ENCODE assay signal across 9 mouse cellular contexts in the genomic region with DNA sequence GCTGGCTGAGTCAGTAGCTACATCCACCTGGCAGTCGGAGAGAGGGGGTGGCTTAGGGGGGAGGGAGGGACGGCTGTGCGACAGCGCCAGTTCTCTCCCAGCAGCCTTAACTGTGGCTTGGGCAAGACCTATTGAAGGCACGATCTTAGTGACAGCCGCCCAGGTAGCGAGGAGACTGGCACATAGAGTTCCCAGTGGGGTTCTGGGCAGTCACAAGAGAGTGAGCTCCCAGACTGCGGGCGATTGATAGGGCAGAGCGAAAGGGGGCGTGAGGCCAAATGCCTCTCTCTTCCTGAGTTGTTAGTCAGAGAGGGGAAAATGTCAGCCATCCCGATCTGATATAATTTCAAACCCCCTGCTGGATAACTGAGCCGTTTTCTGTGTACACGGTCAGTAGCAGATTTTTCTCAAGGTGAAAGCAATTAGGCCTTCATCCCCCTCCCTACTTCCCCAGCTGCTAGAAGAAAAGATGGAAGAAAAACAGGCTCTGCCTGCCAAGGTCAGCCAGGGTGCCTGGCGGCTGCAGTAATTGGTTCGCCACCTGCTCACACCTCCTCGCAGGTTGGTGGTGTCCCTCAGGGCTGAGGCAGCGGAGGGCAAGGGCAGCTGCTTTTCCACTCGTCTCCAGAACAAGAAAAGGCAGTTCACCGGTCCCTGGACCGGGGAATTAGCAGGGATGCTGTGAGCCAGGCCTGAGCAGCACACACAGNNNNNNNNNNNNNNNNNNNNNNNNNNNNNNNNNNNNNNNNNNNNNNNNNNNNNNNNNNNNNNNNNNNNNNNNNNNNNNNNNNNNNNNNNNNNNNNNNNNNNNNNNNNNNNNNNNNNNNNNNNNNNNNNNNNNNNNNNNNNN. TPM values are rescaled to one million over a fixed set of nuclear protein-coding genes. Genes with fewer than 3 reads are reported as not detected.
DNase-seq lines count a peak whose midpoint lies in the region; ATAC-seq lines count a peak whose summit lies in the region.
"Had no signal": no experiment of that assay in that cellular context is flagged by ENCODE, and none has a peak within 500 bp of the region (broad histone marks: within the 10 kb centered on the region; RNA-seq: fewer than 3 reads in every experiment).

No protein-coding gene starts in this region.

- peak overlapping the region; percentile 47; the same call in 1 of the 2 replicates for H3K9ac ChIP-seq in heart, embryonic 11.5 days (ENCODE audit: low read depth, low read length)
- peak overlapping the region; percentile 31; the same call in 1 of the 2 replicates for H3K9ac ChIP-seq in kidney, embryonic 14.5 days (ENCODE audit: low read depth, low read length)
- no peak overlapping the region for H3K9ac ChIP-seq in midbrain, embryonic 12.5 days (replicated peaks)

- H3K27me3 ChIP-seq in heart, embryonic 11.5 days (ENCODE audit: control insufficient read depth, insufficient read depth, low read length) = no peaks in the 10 kb centered on the region
- 0 out of 2 replicates have a peak, but pooled peaks cover 4% of the 10 kb centered on the region for H3K27me3 ChIP-seq in kidney, embryonic 14.5 days (ENCODE audit: control insufficient read depth, insufficient read depth, low read length)
- H3K27me3 ChIP-seq in midbrain, embryonic 12.5 days = peaks cover 26% of the 10 kb centered on the region

- H3K4me3 ChIP-seq in heart, embryonic 11.5 days (ENCODE audit: low read depth, low read length) = peak overlapping the region; percentile 19
- H3K4me3 ChIP-seq in kidney, embryonic 14.5 days (ENCODE audit: low read length) = peak overlapping the region; percentile 9
- H3K4me3 ChIP-seq in midbrain, embryonic 12.5 days = 0 out of 2 replicates have a peak overlapping the region, but pooled peaks have one; percentile 3

- H3K4me1 ChIP-seq in heart, embryonic 11.5 days (ENCODE audit: control insufficient read depth, insufficient read depth, low read length) = peaks cover 7% of the 10 kb centered on the region
- peaks cover 17% of the 10 kb centered on the region for H3K4me1 ChIP-seq in kidney, embryonic 14.5 days (ENCODE audit: control insufficient read depth, insufficient read depth, low read length)
- H3K4me1 ChIP-seq in midbrain, embryonic 12.5 days = peaks cover 29% of the 10 kb centered on the region

- H3K27ac ChIP-seq in heart, embryonic 11.5 days (ENCODE audit: low read depth, low read length) = no peak overlapping the region
- no peak overlapping the region for H3K27ac ChIP-seq in kidney, embryonic 14.5 days (ENCODE audit: low read depth, low read length)
- H3K27ac ChIP-seq in midbrain, embryonic 12.5 days (replicated peaks) = peak overlapping the region; percentile 65

- no peak for DNase-seq in heart, adult 8-10 months (ENCODE audit: low spot score)
- DNase-seq in cerebellum, adult 9-10 months = peak; percentile 41
- peak; percentile 91 for DNase-seq in forelimb bud, embryonic 11.5 days (ENCODE audit: low read depth, low spot score)
- DNase-seq in thymus, postnatal 14 days = peak; percentile 88

- H3K36me3 ChIP-seq in heart, embryonic 11.5 days (ENCODE audit: control insufficient read depth, insufficient read depth, low read length) = no peaks in the 10 kb centered on the region
- H3K36me3 ChIP-seq in kidney, embryonic 14.5 days (ENCODE audit: control insufficient read depth, insufficient read depth, low read length) = no peaks in the 10 kb centered on the region
- no peaks in the 10 kb centered on the region for H3K36me3 ChIP-seq in midbrain, embryonic 12.5 days
- H3K36me3 ChIP-seq: G1E had no signal

- ATAC-seq in heart, embryonic 11.5 days (replicated peaks; ENCODE audit: insufficient number of reproducible peaks, low FRiP score, low TSS enrichment) = no peak
- peak; percentile 57 for ATAC-seq in kidney, embryonic 14.5 days (ENCODE audit: low FRiP score, low TSS enrichment)
- no peak for ATAC-seq in midbrain, embryonic 12.5 days (ENCODE audit: low FRiP score, low read depth)
- no peak for ATAC-seq in erythroid progenitor cell, adult 5-6 weeks (replicated peaks; ENCODE audit: low FRiP score, poor library complexity, severe bottlenecking)

- WGBS in heart, embryonic 11.5 days (ENCODE audit: insufficient replicate concordance) = 4% methylated on average over 21 of the region's 21 CpGs
- WGBS in kidney, embryonic 14.5 days = 3% methylated on average over 21 of the region's 21 CpGs
- WGBS in midbrain, embryonic 12.5 days = 4% methylated on average over 21 of the region's 21 CpGs

- peak overlapping the region; percentile 62 for H3K4me2 ChIP-seq in heart, embryonic 11.5 days
- H3K4me2 ChIP-seq in kidney, embryonic 14.5 days (replicated peaks; ENCODE audit: low read depth, low read length) = peak overlapping the region; percentile 34
- H3K4me2 ChIP-seq in midbrain, embryonic 12.5 days (replicated peaks) = peak overlapping the region; percentile 42

- no peaks in the 10 kb centered on the region for H3K9me3 ChIP-seq in heart, embryonic 11.5 days (replicated peaks; ENCODE audit: control insufficient read depth, low read length)
- no peaks in the 10 kb centered on the region for H3K9me3 ChIP-seq in kidney, embryonic 14.5 days (ENCODE audit: control insufficient read depth, low read length)
- no peaks in the 10 kb centered on the region for H3K9me3 ChIP-seq in midbrain, embryonic 12.5 days
- H3K9me3 ChIP-seq: G1E had no signal

RNA-seq across cellular contexts. Expression of gene Khdrbs1, which starts 29.8 kb away (rescaled TPM):
- 73.0 and 83.1 TPM in 2 replicates for polyA plus RNA-seq in heart, embryonic 11.5 days (2014; fragmentation: Nextera tagmentation; extraction: Ambion mirVana)
- total RNA-seq in heart, adult 8-10 months (2022) = 10 to 100 TPM; 33.9 to 38.6 (median 37.7) TPM
- 100 and 131 TPM in 2 replicates for polyA plus RNA-seq in kidney, embryonic 14.5 days (2014; fragmentation: Nextera tagmentation; extraction: Ambion mirVana)
- polyA plus RNA-seq in midbrain, embryonic 12.5 days (2016; fragmentation: Nextera tagmentation; extraction: Ambion mirVana) = 224 and 239 TPM in 2 replicates
- 49.5 and 58.7 TPM in 2 replicates for total RNA-seq in erythroid progenitor cell, adult 5-6 weeks (2015; ENCODE audit: low replicate concordance)
- 40.4 and 57.1 TPM in 2 replicates for total RNA-seq in erythroid progenitor cell, adult 5-6 weeks (2017; ENCODE audit: low replicate concordance)

RNA-seq across cellular contexts. Expression of gene Ptp4a2, which starts 39.1 kb away (rescaled TPM):
- 329 and 345 TPM in 2 replicates for polyA plus RNA-seq in heart, embryonic 11.5 days (2014; fragmentation: Nextera tagmentation; extraction: Ambion mirVana)
- 100 to 1,000 TPM; 196 to 239 (median 228) TPM for total RNA-seq in heart, adult 8-10 months (2022)
- 253 and 276 TPM in 2 replicates for polyA plus RNA-seq in kidney, embryonic 14.5 days (2014; fragmentation: Nextera tagmentation; extraction: Ambion mirVana)
- polyA plus RNA-seq in midbrain, embryonic 12.5 days (2016; fragmentation: Nextera tagmentation; extraction: Ambion mirVana) = 345 and 375 TPM in 2 replicates
- total RNA-seq in erythroid progenitor cell, adult 5-6 weeks (2015; ENCODE audit: low replicate concordance) = 228 and 468 TPM in 2 replicates
- total RNA-seq in erythroid progenitor cell, adult 5-6 weeks (2017; ENCODE audit: low replicate concordance) = 166 and 170 TPM in 2 replicates
